Mouse (Mus musculus): ENCODE measurements at regions not wholly inside any gene's neighbourhood (a gene's known extent, or its start where the extent isn't known, plus 50 kb on each side); places are given as distances from the start of the nearest gene placed in this dataset.
A peak's percentile ranks its signal among the peaks of the same experiment; 100 is the strongest.

DNA sequence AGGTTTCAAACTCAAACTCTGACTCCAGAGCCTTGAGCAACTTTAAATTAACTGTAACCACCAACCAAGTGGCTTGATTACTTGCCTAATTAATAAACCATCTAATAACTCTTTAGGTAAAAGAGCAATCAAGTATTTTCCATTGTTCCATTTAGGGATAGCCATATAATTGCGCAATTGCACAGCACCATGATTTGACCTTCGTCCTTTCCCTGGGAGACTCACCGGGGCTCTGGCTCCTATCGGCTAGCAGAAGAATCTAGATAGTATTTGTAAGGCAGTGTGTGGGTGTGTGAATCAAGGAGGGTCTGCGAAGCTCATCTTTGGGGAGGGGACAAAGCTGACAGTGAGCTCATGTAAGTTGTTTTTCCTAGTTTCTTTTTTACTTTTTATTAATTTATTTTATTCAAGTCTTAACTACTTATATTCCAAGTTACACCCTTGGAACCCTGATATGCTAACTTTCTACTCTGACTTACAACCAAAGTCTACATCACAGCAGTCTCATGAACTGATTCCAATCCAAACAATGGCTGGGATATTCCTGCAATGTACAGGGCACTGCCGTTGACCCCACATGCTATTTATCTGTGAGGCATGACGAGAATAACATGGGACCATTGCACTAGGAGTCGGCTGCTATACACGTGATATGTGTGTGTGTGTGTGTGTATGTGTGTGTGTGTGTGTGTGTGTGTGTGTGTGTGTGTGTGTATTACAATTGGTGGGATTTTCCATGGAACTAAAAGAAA, 95.5 kb downstream of the Dad1 start:
- no peak for TF ChIP-seq GATA1 (IDR thresholded peaks at IDR 0.05; ENCODE audit: low read length)

DNA sequence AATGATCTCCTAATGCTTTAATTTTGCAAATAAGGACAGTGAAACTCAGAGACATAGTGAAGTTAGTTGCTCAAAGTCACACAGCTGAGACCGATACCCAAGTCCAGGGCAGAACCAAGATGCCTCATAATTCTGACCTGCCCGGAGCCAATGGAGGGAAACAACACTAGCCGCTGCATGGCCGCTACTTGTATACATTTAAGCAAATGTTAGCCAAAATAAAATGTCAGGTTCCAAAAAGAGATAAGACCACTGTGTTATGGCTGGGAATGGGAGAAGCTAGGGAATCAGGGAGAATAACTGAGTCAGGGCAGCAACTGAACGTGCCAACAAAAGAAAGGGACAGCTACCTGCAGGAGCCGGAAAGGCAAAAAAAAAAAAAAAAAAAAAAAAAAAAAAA, 97.4 kb downstream of the Dad1 start:
- TF ChIP-seq GATA1 (IDR thresholded peaks at IDR 0.05; ENCODE audit: low read length) = no peak

DNA sequence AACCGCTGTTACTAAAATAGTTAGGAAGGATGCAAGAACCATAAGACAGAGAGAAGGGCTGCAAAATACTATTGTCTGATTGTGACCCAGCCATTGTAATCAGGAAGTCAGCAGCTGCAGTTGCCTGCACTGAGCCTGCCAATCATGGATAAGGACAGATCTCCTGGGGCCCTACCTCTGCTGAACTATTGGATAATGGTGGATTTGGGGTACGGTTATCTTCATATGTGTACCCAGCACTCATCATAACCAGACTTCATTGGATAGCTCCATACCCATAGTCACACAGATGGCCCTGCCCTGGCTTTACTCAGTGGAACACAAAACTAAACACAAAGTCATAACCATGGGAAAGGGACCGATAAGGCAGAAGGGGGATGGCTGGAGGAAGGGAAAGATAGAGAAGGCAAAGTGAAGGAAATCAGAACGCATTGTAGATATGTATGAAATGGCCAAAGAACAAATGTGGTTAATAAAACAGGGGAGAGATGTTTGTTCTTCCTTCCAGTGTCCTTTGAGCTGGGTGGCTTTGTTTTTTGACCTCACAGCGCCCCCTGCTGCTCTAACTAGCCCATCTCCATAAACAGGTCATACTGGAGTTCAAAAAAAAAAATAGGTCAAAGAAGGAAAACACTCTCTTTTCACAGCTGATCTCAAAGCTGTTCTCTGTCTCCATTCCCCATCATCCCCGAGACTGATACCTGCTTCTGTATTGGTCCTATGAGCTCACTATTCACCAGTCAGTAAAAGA, 101.2 kb downstream of the Dad1 start:
- TF ChIP-seq GATA1 (IDR thresholded peaks at IDR 0.05; ENCODE audit: low read length) = no peak

DNA sequence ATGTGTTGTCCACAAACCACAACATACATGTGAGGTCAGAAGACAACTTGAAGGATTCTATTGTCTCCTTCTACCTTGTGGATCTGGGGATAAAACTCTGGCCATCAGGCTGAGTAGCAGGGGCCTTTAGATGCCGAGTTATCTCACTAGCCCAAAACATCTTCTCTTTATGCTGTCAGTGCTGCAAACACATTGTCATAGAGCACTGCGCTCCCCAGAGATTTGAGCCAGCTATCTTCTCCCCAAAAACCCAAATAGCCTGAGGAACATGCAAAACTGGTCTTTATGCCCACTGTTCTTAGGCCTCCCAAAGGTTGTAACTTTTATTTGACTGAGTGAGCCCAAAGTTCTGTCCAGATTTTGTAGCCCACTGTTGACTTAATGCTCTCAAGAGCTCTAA, 102.0 kb downstream of the Dad1 start:
- no peak for TF ChIP-seq GATA1 (IDR thresholded peaks at IDR 0.05; ENCODE audit: low read length)

DNA sequence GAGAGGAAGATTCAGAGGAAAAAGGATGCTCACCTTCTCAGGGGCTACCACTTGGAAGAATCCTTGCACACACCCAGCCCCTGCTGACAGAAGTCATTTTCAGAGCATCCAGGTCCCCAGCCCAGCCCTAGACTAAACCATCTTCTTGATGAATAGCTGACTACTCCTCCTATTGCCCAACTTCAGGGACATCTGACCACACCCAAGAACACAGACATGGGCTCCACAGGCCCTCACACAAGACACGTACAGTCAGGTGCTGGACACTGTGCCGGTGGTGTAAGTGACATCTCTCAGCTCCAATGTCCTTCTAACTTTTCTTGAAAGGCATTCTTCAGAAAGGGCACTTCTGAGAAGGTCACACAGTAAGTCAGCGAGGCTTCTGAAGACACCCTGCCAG, 102.6 kb downstream of the Dad1 start:
- no peak for TF ChIP-seq GATA1 (IDR thresholded peaks at IDR 0.05; ENCODE audit: low read length)

DNA sequence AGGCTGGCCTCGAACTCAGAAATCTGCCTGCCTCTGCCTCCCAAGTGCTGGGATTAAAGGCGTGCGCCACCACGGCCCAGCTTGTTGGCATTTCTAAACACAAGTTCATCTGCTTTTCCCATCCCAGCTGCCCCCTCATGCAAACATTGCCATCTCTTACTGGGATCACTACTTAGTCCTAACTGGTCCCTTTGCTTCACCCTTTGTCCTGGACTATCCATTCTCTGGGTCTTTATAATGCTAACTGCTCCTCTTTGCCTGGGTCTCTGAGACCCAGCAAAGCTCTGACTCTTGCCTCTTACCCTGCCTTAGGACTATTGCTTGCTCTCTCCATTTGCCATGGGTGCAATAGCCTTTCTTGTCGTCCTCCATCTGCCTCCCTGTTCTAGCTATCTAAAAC, 103.7 kb downstream of the Dad1 start:
- no peak for TF ChIP-seq GATA1 (IDR thresholded peaks at IDR 0.05; ENCODE audit: low read length)

DNA sequence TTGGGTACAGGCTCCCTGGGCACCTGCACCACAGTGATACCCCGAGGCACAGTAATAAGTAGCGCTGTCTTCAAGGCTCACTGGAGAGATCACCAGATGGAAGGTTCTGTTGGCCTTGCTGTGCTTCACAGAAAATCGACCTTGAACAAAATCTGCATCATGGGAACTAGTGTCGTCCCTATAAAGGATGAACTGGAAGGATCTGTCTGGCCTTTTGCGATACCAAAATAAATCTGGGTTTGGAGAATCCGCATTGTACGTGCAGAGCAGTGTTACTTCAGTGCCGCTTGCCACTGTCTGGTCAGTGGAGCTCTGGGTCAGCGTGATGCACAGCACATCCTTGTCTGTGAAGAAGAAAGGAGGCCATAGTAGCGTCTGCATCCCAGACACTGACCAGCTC, 105.3 kb downstream of the Dad1 start:
- TF ChIP-seq GATA1 (IDR thresholded peaks at IDR 0.05; ENCODE audit: low read length) = no peak

DNA sequence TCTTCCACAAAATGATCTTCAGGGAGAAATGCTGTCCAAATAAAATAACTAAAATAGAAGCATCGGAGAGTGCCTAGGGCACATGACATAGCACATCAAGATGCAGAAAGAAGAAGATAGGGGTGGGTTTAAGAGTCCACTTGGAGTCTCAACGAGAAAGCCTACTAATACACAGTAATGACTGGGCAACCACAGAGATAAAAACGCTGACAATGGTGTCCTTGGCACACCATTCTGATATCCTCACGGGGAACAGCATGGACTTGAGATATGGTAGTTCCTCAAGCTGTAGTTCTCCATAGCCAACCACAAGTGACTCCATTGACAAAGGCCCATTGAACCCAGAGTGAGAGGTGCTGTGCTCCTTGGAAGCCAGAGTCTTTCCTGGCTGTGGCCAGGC, 105.8 kb downstream of the Dad1 start:
- no peak for TF ChIP-seq GATA1 (IDR thresholded peaks at IDR 0.05; ENCODE audit: low read length)

DNA sequence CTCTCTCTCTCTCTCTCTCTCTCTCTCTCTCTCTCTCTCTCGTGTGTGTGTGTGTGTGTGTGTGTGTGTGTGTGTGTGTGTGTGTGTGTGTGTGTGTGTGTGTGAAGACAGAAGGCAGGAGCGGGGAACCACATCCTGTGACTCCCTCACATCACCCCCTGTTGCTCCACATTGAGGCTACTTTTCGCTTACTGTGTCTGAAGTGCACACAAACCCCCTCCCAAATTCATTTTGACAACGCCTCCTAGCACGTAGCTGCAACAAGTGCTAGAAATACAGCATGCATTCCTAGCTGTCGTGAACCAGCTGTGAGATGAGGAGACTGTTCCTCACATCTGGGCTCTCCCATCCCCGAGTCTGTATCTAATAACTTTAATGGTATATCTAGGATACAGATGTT, 106.4 kb downstream of the Dad1 start:
- no peak for TF ChIP-seq GATA1 (IDR thresholded peaks at IDR 0.05; ENCODE audit: low read length)

DNA sequence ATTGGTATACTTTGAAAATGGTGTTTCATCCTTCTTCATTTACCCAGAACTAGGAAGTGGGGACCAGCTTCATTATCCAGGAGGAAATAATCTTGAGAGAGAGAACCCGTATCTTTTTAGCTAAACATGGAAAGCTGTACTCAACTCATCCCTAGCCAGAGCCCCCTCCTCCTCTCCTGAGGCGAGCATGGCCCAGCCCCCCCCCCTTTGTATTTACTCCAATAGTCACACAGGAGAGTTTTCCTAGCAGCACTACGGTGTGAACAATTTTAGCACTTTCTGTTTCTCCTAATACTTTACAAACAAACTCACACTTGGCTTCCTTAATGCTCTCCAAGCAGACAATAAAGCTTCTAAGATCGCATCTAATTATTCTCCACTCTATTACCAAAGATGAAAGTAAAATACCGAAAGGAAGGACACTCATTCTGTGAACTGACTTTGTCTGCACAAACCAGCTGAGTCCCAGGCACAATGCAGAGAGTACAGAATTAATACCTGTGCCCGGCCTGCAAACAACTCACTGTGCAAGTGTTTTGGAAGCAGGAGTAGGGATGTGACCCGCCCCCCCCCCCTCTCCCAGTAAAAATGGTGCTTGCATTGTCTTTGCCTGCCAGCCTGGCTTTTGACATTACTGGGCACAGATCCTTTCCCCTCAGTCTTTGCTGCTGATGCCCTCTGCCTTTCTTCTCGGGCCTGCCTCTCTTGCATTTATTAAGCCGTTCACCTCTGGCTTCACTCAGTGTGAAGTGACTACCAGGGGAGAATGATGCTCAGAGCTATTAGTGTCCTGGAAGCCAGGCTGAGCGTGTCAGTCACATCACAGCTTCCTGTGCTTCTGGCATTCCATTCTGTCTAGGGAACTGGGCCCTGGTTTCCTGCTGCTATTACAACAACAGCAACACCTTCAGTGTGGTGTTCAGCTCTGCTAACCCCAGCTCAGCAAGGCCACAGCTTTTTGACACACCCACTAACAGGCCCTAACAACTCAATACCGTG, 107.9 kb downstream of the Dad1 start:
- TF ChIP-seq GATA1 (IDR thresholded peaks at IDR 0.05; ENCODE audit: low read length) = no peak

DNA sequence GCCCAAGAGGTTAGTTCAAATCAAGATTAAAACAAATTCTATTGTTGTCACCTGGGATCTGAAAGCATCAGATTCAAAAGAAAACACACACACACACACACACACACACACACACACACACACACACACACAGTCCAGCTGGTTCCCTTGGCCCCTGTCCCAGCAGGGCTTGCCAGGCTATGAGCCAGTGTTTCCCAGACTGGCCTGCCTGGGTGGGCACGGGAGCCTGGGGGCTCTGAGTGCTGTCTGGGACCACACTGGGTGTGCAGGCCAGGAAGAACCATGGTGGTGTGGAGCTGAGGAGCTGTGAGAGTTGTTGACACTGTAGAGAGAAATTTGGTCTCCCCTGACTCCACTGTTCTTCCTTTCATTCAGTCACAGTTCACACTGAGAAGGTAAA, 110.1 kb downstream of the Dad1 start:
- no peak for TF ChIP-seq GATA1 (IDR thresholded peaks at IDR 0.05; ENCODE audit: low read length)

DNA sequence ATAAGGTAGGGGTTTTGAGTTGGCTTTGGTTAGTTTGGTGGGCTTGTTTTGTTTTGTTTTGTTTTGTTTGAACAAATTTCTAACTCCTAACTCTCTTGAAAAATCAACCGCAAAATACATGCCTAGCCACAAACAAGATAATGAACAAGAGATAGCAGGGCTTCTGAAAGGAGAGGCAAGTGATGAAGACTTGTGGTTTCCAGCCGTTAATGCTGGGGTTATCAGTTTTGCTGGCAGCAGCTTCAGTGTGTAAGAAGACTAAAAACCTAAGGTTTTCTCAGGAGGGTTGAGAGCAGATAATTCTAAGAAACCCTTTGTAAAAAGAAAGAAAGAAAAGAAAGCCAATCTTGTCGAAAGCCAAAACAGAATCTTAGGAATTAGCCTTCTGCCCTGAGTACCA, 115.6 kb downstream of the Dad1 start:
- peak; percentile 86 for TF ChIP-seq GATA1 (IDR thresholded peaks at IDR 0.05; ENCODE audit: low read length)

DNA sequence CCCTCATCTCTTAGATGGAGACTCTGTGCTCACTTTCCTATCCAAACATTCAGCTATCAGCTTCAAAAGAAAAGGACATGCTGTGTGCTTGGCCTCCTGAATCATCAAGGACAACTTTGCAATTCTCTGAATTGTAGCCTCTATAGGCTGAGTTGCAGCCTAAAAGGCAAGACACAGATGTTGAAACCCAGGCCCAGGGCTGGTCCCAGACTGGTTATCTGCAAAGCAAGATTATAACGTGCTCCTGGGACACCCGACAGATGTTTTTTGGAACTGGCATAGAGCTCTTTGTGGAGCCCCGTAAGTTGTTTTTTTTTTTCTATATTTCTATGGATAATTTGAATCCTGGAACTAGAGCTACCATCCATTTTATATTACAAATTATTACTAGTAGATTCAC, 117.4 kb downstream of the Dad1 start:
- no peak for TF ChIP-seq GATA1 (IDR thresholded peaks at IDR 0.05; ENCODE audit: low read length)

DNA sequence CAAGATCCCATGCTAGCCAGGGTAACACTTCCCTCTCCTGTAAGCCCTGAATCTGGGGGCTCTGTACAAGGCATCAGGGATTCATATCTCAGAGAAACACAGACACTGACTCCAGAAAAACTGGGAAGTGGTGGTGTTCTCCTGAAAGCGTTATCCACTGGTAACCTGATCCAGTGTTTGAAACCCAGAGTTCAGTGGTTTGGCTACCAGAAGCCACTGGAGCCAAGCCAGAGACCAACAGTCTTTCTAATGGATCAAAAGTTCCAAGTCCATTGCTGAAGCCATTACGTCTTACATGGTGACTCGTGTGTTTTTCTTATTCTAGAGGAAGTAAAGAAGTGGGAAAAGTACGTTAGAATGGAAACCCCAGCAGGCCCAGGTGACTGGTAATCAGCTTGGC, 125.6 kb downstream of the Dad1 start:
- TF ChIP-seq GATA1 (IDR thresholded peaks at IDR 0.05; ENCODE audit: low read length) = no peak

DNA sequence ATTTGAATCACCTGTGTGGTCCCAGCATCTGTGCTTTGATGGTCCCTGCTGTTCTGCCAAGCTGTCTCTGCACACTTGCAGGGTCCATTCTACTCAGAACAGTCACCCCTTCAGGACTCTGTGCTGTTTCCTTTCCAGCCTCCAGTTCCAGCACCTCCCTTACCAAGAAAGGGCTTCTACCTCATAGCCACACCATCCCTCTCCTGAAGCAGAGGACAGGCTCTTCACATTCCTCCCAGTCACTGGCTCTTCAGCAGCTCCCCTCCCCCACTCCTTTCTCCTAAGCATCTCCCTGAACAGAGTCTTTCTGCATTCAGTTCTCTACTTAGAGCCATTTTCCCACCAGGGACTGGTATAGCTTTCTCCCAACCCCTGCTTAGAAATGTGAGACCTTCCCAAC, 128.4 kb downstream of the Dad1 start:
- TF ChIP-seq GATA1 (IDR thresholded peaks at IDR 0.05; ENCODE audit: low read length) = no peak

DNA sequence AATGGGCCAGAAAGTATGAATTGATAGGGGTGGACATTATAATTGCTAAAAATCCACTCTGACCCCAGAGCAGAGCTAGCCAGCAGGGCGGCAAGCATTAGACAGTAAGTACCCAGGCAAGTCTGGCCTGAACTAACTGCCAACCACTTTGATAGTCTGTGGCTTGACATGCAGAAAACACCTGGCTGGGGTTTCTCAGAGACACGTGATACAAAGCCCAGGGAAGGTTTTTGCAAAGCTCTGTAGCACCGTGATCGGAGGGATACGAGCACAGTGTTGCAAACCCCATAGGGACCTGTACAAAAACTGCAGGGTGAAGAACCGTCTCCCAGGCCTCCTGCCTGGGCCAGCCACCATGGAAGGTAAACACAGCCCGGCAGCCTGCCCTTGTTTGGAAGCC, 131.9 kb downstream of the Dad1 start:
- no peak for TF ChIP-seq GATA1 (IDR thresholded peaks at IDR 0.05; ENCODE audit: low read length)

Measured in G1E-ER4 (cell line).